Mouse (Mus musculus) left cerebral cortex, adult 2 months (tissue): ENCODE measurements around the gene Snrpd3. TPM values are rescaled to one million over a fixed set of nuclear protein-coding genes. Genes with fewer than 3 reads are reported as not detected.

Experiments used
- DNase-seq, 2 experiments: peaks; one replicate each; pipeline ENCODE4 v3.0.0; 2021 to 2022; ENCODE audit warnings: low spot score in 2 of 2, mixed read lengths in 1 of 2; ENCODE audit errors: extremely low spot score in 1 of 2
- H3K27ac ChIP-seq: fragments of 200-600 bp; 2 replicates; pipeline ENCODE4 v1.8.1; 2022
- H3K4me3 ChIP-seq: fragments of 200-600 bp; 2 replicates; pipeline ENCODE4 v1.8.1; 2022
- CTCF ChIP-seq: fragments of 200-600 bp; IDR thresholded peaks from 2 replicates; pipeline ENCODE4 v1.8.1; 2022; ENCODE audit warnings: antibody characterized with exemption, mild to moderate bottlenecking, moderate library complexity
- intact Hi-C: fragments of 180-260 bp; cut with DNase I; formaldehyde crosslinking; loops from one replicate; pipeline ENCODE4 v1.15.1; 2025
- total RNA-seq, 2 experiments: library from RNA; stranded (reverse); gene quantifications; 2 replicates each; pipeline ENCODE4 v1.2.3; 2021

The Snrpd3 gene
- total RNA-seq, 2 experiments from 2014 or later: 65.4 to 73.4 TPM

DNA sequence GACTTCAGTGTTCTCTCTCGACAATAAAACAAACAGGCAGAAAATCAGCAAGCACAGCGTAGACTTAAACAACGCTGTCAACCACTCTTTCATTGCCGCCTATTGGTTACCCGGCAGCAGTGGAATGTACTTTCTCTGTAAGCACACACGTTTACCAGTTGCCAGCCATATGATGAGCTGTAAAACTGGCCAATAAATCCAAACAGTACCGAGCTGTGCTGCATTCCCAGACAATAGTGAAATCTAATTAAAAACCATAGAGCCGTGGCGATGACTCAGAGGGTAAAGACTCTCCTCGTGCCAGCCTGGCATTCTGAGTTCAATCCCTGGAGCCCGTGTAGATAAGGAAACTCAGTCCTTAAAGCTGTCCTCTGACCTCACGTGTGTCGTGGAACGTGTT, 31.1 kb downstream of the Snrpd3 start:
- DNase-seq: no peak
- intact Hi-C loops: no loop called here
- TF ChIP-seq CTCF: no peak; the same call in 1 of the 2 replicates
- Histone ChIP-seq H3K4me3 (no peak overlapping the region), H3K27ac (no peak overlapping the region)

- Histone ChIP-seq H3K4me3 (no peak overlapping the region), H3K27ac (no peak overlapping the region)
- no peak for TF ChIP-seq CTCF
- intact Hi-C loops: no loop called here
- DNase-seq: no peak
These were observed 32.5 kb downstream of the Snrpd3 start for GRCm38 (mm10) chr10:75549886-75550285.

DNA sequence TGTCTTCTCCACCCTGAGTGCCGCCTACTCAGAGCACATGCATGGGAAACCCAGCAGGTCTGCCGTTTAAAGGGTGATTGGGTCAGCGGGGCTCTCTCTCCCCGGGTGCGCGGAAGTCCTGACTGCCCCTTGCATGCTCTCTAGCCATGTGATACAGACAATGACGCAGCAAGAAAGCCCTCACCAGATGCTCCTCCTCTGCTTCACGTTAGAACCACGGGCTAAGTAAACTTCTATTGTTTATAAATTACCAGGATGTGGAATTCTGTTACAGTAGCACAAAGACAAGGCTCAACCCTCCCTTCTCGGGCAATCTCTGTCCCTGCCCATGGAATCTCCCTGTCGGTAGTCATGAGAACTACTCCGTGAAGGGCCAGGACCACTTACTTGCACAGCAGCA, 33.8 kb downstream of the Snrpd3 start:
- no peak for TF ChIP-seq CTCF
- no peak for DNase-seq

GRCm38 (mm10) chr10:75552106-75552505, 34.8 kb downstream of the Snrpd3 start:
- no peak for TF ChIP-seq CTCF
- intact Hi-C loops: no loop called here
- DNase-seq: no peak
- H3K27ac ChIP-seq: no peak overlapping the region
- no peak overlapping the region for H3K4me3 ChIP-seq

More for the DNA sequence above, 33.8 kb downstream of the Snrpd3 start:
- intact Hi-C loops: no loop called here
- Histone ChIP-seq H3K4me3 (no peak overlapping the region), H3K27ac (no peak overlapping the region)

DNA sequence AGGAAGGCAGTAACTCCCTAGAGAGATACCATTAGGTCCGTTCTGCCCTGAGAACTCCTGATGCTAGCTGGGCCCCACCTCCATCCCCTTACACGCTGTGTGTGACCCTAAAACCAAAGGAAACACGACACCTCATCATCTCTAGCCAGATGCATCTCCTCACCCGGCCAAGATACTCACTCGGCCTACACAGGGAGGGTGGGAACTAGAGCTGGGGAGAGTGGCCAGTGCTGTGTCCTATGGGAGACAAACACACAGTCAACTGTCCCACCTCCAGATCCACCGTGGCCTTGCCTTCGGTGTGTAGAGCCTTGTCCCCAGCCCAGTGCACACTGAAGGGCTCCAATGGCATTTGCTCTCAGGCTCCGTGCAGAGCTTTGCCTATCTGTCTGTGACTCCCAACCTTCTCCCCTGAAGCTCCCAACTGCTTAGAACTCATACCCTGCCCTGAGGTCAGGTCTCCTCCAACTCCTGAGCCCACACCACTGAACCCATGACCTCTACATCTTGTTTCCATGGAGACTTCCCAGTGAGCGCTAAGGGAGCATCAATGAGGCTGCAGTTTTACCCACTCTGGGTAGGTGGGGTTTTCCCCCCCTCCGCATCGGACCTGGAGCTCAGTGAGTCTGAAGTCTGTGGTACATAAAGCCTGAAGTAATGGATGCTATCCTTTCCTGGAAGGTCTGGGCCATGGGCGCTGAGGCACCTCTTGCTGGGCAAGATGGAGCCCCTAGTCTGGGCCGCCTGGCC, 35.5 kb downstream of the Snrpd3 start:
- Histone ChIP-seq H3K4me3 (no peak overlapping the region), H3K27ac (no peak overlapping the region)
- DNase-seq: no peak
- intact Hi-C loops: no loop called here
- no peak for TF ChIP-seq CTCF

DNA sequence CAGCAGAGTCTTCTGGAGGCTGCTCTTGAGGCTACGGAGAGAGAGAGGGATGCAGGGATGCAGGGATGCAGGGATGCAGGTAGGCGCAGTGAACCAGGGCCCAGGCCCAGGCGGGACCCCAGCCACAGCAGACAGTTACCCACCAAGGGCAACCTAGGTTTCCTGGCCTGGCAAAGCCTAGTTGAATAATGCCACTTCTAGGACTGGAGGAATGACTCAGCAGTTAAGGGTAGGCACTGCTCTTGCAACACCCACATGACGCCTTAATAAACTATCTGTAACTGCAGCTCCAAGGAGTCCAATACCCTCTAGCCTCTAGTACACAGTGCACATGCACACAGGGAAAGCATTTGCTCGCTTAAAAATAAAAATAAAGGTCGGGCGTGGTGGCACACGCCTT, 36.7 kb downstream of the Snrpd3 start:
- Histone ChIP-seq H3K4me3 (no peak overlapping the region), H3K27ac (no peak overlapping the region)
- DNase-seq: no peak
- no peak for TF ChIP-seq CTCF
- intact Hi-C loops: no loop called here

GRCm38 (mm10) chr10:75555557-75555956, 38.2 kb downstream of the Snrpd3 start:
- no peak for DNase-seq
- intact Hi-C loops: no loop called here
- no peak for TF ChIP-seq CTCF
- Histone ChIP-seq H3K27ac (no peak overlapping the region), H3K4me3 (no peak overlapping the region)

DNA sequence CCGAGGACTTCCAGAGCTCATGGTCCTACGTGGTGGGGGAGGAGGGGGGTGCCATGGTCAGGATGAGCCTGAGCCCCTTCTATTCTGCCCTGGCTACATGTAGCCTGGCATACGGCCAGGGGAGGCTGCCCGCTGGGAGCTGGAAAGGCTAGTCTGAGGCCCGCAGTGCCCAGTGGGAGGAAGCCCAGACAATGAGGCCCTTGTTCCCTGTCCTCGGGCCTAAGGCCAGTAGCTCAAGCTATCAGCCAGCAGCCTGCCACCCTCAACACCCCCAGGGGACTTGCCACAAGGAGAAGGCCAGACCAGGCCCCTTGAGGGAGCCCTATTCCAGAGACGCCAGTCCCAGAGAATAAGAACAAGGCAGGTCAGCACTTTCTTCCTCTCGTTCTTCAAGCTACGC, 38.7 kb downstream of the Snrpd3 start:
- peak; percentile 46 to 74 for DNase-seq
- intact Hi-C loops: no loop called here
- no peak overlapping the region for H3K4me3 ChIP-seq
- TF ChIP-seq CTCF: no peak
- H3K27ac ChIP-seq: peak overlapping the region; percentile 74

DNA sequence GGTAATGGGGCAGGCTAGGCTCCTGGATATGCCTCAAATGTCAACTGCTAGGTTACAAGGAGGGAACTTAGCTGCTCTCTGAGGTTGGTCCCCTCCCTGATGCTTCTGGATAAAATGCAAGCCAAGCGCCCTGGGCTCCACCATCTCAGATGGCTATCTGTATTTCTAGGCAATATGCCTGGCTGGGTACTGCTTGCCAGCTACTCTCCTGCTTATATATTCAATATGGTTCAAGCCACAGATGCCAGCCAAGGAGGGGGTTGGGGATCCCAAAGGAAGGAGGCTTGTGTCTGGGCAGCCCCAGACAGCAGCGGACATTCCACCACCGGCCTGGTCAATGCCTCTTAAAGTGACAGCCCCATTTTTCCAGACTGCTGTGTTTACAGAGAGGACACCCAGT, 41.2 kb downstream of the Snrpd3 start:
- DNase-seq: no peak
- no peak overlapping the region for H3K4me3 ChIP-seq
- H3K27ac ChIP-seq: no peak overlapping the region; the same call in 1 of the 2 replicates
- intact Hi-C loops: loop anchor here (2.0 kb wide), 1 partner anchor 42 kb away; the partner anchor contains the start of genes Gucd1 and Snrpd3
- no peak for TF ChIP-seq CTCF

GRCm38 (mm10) chr10:75559041-75559675, 41.8 kb downstream of the Snrpd3 start:
- TF ChIP-seq CTCF: no peak
- no peak for DNase-seq
- H3K27ac ChIP-seq: peak overlapping the region; percentile 80
- H3K4me3 ChIP-seq: peak overlapping the region; percentile 60
- intact Hi-C loops: loop anchor here (2.0 kb wide), 1 partner anchor 42 kb away; the partner anchor contains the start of genes Gucd1 and Snrpd3

GRCm38 (mm10) chr10:75559676-75560548, 42.6 kb downstream of the Snrpd3 start, which contains the start of gene Lrrc75b:
Gene Lrrc75b, minus strand, starts transcription at chr10:75560330.
- H3K4me3 ChIP-seq: peak within 1 kb of the TSS; percentile 60
- no peak for TF ChIP-seq CTCF
- H3K27ac ChIP-seq: peak within 1 kb of the TSS; percentile 80
- intact Hi-C loops: loop anchor here (2.0 kb wide), 1 partner anchor 43 kb away; the partner anchor contains the start of genes Gucd1 and Snrpd3
- peak; percentile 47 to 50 for DNase-seq

DNA sequence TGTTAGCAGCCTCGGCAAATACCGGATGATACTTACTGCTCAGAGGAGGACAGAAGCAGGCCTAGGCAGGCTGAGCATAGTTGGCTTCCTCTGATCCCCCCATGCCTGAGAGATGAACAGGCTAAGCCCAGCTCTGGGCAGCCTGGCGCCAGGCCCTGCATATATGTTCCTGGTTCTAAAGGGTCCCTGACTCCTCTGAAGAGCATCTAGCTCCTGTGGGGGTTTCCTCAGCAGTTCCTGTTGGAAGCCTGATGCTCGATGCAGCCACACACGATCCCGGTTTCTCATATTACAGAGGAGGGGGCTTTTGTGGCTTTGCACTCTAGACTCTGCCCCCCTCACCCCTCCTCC, 43.2 kb downstream of the Snrpd3 start:
- no peak for TF ChIP-seq CTCF
- DNase-seq: no peak
- peak overlapping the region; percentile 80 for H3K27ac ChIP-seq
- intact Hi-C loops: no loop called here
- H3K4me3 ChIP-seq: peak overlapping the region; percentile 60
